Mouse (Mus musculus): ENCODE measurements around the gene Bsx. TPM values are rescaled to one million over a fixed set of nuclear protein-coding genes. Genes with fewer than 3 reads are reported as not detected.

Gene Bsx
- polyA plus RNA-seq, 1 experiment, result not detected

- Histone ChIP-seq H3K36me3 (ENCODE audit: control insufficient read depth, insufficient read depth) (no peaks in the 10 kb centered on the region), H3K4me2 (ENCODE audit: low read depth) (no peak overlapping the region), H3K4me3 (no peak overlapping the region), H3ac (ENCODE audit: control insufficient read depth, insufficient read length) (no peak overlapping the region), H3K79me2 (ENCODE audit: control insufficient read depth, insufficient read depth) (no peaks in the 10 kb centered on the region), H3K27me3 (ENCODE audit: control insufficient read depth, insufficient read depth, insufficient read length) (no peaks in the 10 kb centered on the region)
- no peak for TF ChIP-seq MYOD1 (IDR thresholded peaks at IDR 0.05; ENCODE audit: control insufficient read depth in 1 of 3, insufficient read length in 2 of 3, low read depth in 2 of 3)
These were observed 14.7 kb upstream of the Bsx start for GRCm38 (mm10) chr9:40859196-40859595.

DNA sequence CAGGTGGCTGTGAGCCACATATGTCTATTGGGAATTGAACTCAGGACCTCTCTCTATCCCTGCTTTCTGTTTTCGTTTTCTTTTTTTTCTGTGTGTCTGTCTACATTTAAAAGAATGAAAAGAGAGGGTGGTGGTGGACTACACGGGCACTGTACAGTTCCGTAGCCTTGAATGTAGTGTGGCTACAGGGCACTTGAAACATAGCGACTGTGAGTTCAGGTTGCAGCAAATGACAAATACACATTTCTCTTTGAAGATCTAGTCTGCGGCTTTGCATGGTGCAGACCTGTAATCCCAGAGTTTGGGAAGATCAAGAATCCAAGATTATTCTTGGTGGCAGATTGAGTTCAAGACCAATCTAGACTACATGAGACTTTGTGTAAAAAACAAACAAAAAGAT is 3.6 kb upstream of the Bsx start:
- H3ac ChIP-seq (ENCODE audit: control insufficient read depth, insufficient read length), result no peak overlapping the region
- H3K79me2 ChIP-seq (ENCODE audit: control insufficient read depth, insufficient read depth), result no peaks in the 10 kb centered on the region
- peaks cover 23% of the 10 kb centered on the region for H3K27me3 ChIP-seq (ENCODE audit: control insufficient read depth, insufficient read depth, insufficient read length)
- TF ChIP-seq CEBPB (IDR thresholded peaks at IDR 0.05; ENCODE audit: insufficient read depth, poor library complexity, severe bottlenecking), result no peak
- TF ChIP-seq MYOD1 (IDR thresholded peaks at IDR 0.05; ENCODE audit: control insufficient read depth in 1 of 3, insufficient read length in 2 of 3, low read depth in 2 of 3), result no peak
- TF ChIP-seq REST (IDR thresholded peaks at IDR 0.05; ENCODE audit: insufficient read depth, insufficient read length), result no peak
- TF ChIP-seq POLR2AphosphoS2 (IDR thresholded peaks at IDR 0.05; ENCODE audit: insufficient read length, low read depth), result no peak
- no peak for TF ChIP-seq TCF12 (IDR thresholded peaks at IDR 0.05; ENCODE audit: insufficient read depth, poor library complexity, severe bottlenecking)
- no peak for TF ChIP-seq MAX (IDR thresholded peaks at IDR 0.05; ENCODE audit: low read depth)
- no peak for TF ChIP-seq USF1 (IDR thresholded peaks at IDR 0.05; ENCODE audit: low read depth)
- TF ChIP-seq E2F4 (IDR thresholded peaks at IDR 0.05; ENCODE audit: insufficient read depth), result no peak
- no peak overlapping the region for H3K4me2 ChIP-seq (ENCODE audit: low read depth)
- no peak overlapping the region for H3K4me3 ChIP-seq
- H3K36me3 ChIP-seq (ENCODE audit: control insufficient read depth, insufficient read depth), result no peaks in the 10 kb centered on the region

GRCm38 (mm10) chr9:40871369-40872155 is 2.4 kb upstream of the Bsx start:
- no peak overlapping the region for H3K4me3 ChIP-seq
- no peak overlapping the region for H3K4me2 ChIP-seq (ENCODE audit: low read depth)

GRCm38 (mm10) chr9:40872156-40872478 is 1.8 kb upstream of the Bsx start:
- no peak overlapping the region for H3ac ChIP-seq (ENCODE audit: control insufficient read depth, insufficient read length)
- H3K79me2 ChIP-seq (ENCODE audit: control insufficient read depth, insufficient read depth), result no peaks in the 10 kb centered on the region
- no peak for TF ChIP-seq MAX (IDR thresholded peaks at IDR 0.05; ENCODE audit: low read depth)
- peaks cover 33% of the 10 kb centered on the region for H3K27me3 ChIP-seq (ENCODE audit: control insufficient read depth, insufficient read depth, insufficient read length)
- no peak overlapping the region for H3K4me2 ChIP-seq (ENCODE audit: low read depth)
- H3K36me3 ChIP-seq (ENCODE audit: control insufficient read depth, insufficient read depth), result no peaks in the 10 kb centered on the region
- no peak overlapping the region for H3K4me3 ChIP-seq

More at GRCm38 (mm10) chr9:40871369-40872155, 2.4 kb upstream of the Bsx start:
- Histone ChIP-seq H3ac (ENCODE audit: control insufficient read depth, insufficient read length) (no peak overlapping the region), H3K79me2 (ENCODE audit: control insufficient read depth, insufficient read depth) (no peaks in the 10 kb centered on the region), H3K27me3 (ENCODE audit: control insufficient read depth, insufficient read depth, insufficient read length) (peaks cover 33% of the 10 kb centered on the region), H3K36me3 (ENCODE audit: control insufficient read depth, insufficient read depth) (no peaks in the 10 kb centered on the region)
- no peak for TF ChIP-seq TCF12 (IDR thresholded peaks at IDR 0.05; ENCODE audit: insufficient read depth, poor library complexity, severe bottlenecking)
- TF ChIP-seq POLR2AphosphoS2 (IDR thresholded peaks at IDR 0.05; ENCODE audit: insufficient read length, low read depth), result no peak
- TF ChIP-seq CEBPB (IDR thresholded peaks at IDR 0.05; ENCODE audit: insufficient read depth, poor library complexity, severe bottlenecking), result no peak
- no peak for TF ChIP-seq MAX (IDR thresholded peaks at IDR 0.05; ENCODE audit: low read depth)
- TF ChIP-seq MYOD1 (IDR thresholded peaks at IDR 0.05; ENCODE audit: control insufficient read depth in 1 of 3, insufficient read length in 2 of 3, low read depth in 2 of 3), result no peak
- TF ChIP-seq E2F4 (IDR thresholded peaks at IDR 0.05; ENCODE audit: insufficient read depth), result no peak
- TF ChIP-seq MYOG (IDR thresholded peaks at IDR 0.05; ENCODE audit: control insufficient read depth in 1 of 3, insufficient read depth in 1 of 3, insufficient read length in 2 of 3, low read depth in 2 of 3), result no peak
- TF ChIP-seq POLR2A (IDR thresholded peaks at IDR 0.05; ENCODE audit: insufficient read length, low read depth), result no peak
- TF ChIP-seq SRF (IDR thresholded peaks at IDR 0.05; ENCODE audit: control insufficient read depth, insufficient read length, low read depth), result no peak
- TF ChIP-seq TCF3 (IDR thresholded peaks at IDR 0.05; ENCODE audit: insufficient read length, low read depth), result no peak
- TF ChIP-seq USF1 (IDR thresholded peaks at IDR 0.05; ENCODE audit: low read depth), result no peak
- TF ChIP-seq REST (IDR thresholded peaks at IDR 0.05; ENCODE audit: insufficient read depth, insufficient read length), result no peak

- Histone ChIP-seq H3K27me3 (ENCODE audit: control insufficient read depth, insufficient read depth, insufficient read length) (peaks cover 58% of the 10 kb centered on the region), H3K36me3 (ENCODE audit: control insufficient read depth, insufficient read depth) (no peaks in the 10 kb centered on the region), H3K79me2 (ENCODE audit: control insufficient read depth, insufficient read depth) (no peaks in the 10 kb centered on the region), H3ac (ENCODE audit: control insufficient read depth, insufficient read length) (no peak overlapping the region), H3K4me2 (ENCODE audit: low read depth) (no peak overlapping the region), H3K4me3 (no peak overlapping the region)
- TF ChIP-seq MYOD1 (IDR thresholded peaks at IDR 0.05; ENCODE audit: control insufficient read depth in 1 of 3, insufficient read length in 2 of 3, low read depth in 2 of 3) (no peak), REST (IDR thresholded peaks at IDR 0.05; ENCODE audit: insufficient read depth, insufficient read length) (no peak), E2F4 (IDR thresholded peaks at IDR 0.05; ENCODE audit: insufficient read depth) (no peak), MYOG (IDR thresholded peaks at IDR 0.05; ENCODE audit: control insufficient read depth in 1 of 3, insufficient read depth in 1 of 3, insufficient read length in 2 of 3, low read depth in 2 of 3) (no peak), USF1 (IDR thresholded peaks at IDR 0.05; ENCODE audit: low read depth) (no peak), TCF3 (IDR thresholded peaks at IDR 0.05; ENCODE audit: insufficient read length, low read depth) (no peak), CEBPB (IDR thresholded peaks at IDR 0.05; ENCODE audit: insufficient read depth, poor library complexity, severe bottlenecking) (no peak), POLR2AphosphoS2 (IDR thresholded peaks at IDR 0.05; ENCODE audit: insufficient read length, low read depth) (no peak), SRF (IDR thresholded peaks at IDR 0.05; ENCODE audit: control insufficient read depth, insufficient read length, low read depth) (no peak), POLR2A (IDR thresholded peaks at IDR 0.05; ENCODE audit: insufficient read length, low read depth) (no peak), MAX (IDR thresholded peaks at IDR 0.05; ENCODE audit: low read depth) (no peak), TCF12 (IDR thresholded peaks at IDR 0.05; ENCODE audit: insufficient read depth, poor library complexity, severe bottlenecking) (no peak)
These were observed 1.0 kb downstream of the Bsx start for GRCm38 (mm10) chr9:40874961-40875360.
